Mouse (Mus musculus) stomach, embryonic 16.5 days (tissue): Measurements from ENCODE around the gene Ism1. TPM values are rescaled to one million over a fixed set of nuclear protein-coding genes. Genes with fewer than 3 reads are reported as not detected.

ENCODE experiments used
- ATAC-seq: fragments of 200-750 bp; cut with Nextera tagmentation; 2 replicates; pipeline ENCODE4 v1.8.0; 2017; ENCODE audit warnings: moderate number of reproducible peaks, moderate TSS enrichment; ENCODE audit not compliant: insufficient read depth, low FRiP score
- H3K27ac ChIP-seq: fragments of 300-500 bp; sonication (generic); 2 replicates; pipeline ENCODE4 v1.5.1; 2014; ENCODE audit warnings: low read length
- H3K27me3 ChIP-seq: fragments of 300-500 bp; sonication (generic); 2 replicates; pipeline ENCODE4 v1.6.1; 2014; ENCODE audit warnings: low read length, control low read depth, mixed read lengths; ENCODE audit not compliant: control insufficient read depth, insufficient read depth
- H3K36me3 ChIP-seq: fragments of 300-500 bp; sonication (generic); 2 replicates; pipeline ENCODE4 v1.6.1; 2014; ENCODE audit warnings: low read length; ENCODE audit not compliant: control insufficient read depth, insufficient read depth
- H3K4me1 ChIP-seq: fragments of 300-500 bp; sonication (generic); 2 replicates; pipeline ENCODE4 v1.6.1; 2014; ENCODE audit warnings: low read length, control low read depth, mixed read lengths; ENCODE audit not compliant: control insufficient read depth, insufficient read depth
- H3K4me2 ChIP-seq: fragments of 300-500 bp; sonication (generic); 2 replicates; pipeline ENCODE4 v1.6.1; 2014; ENCODE audit warnings: low read depth, low read length, mixed read lengths
- H3K4me3 ChIP-seq: fragments of 300-500 bp; sonication (generic); replicated peaks from 2 replicates; pipeline ENCODE4 v1.5.1; 2014; ENCODE audit warnings: mild to moderate bottlenecking, low read length
- H3K9ac ChIP-seq: fragments of 300-500 bp; sonication (generic); 2 replicates; pipeline ENCODE4 v1.6.1; 2014; ENCODE audit warnings: low read length
- H3K9me3 ChIP-seq: fragments of 300-500 bp; sonication (generic); replicated peaks from 2 replicates; pipeline ENCODE4 v1.6.1; 2016; ENCODE audit warnings: low read length, control low read depth; ENCODE audit not compliant: control insufficient read depth
- WGBS: fragments of 180-500 bp; shearing (Covaris S2); extraction: QIAGEN DNeasy Blood & Tissue Kit; methylation state at CpG from one replicate; pipeline ENCODE4 v1.1.7; 2014; 5-methylcytosine and 5-hydroxymethylcytosine counted together
- polyA plus RNA-seq: library from polyadenylated mRNA; unstranded; fragments of >200 nt; fragmentation: Nextera tagmentation; extraction: Ambion mirVana; gene quantifications from 2 replicates; pipeline ENCODE4 v1.2.1, GENCODE M21; 2015

Gene Ism1
- polyA plus RNA-seq, result 1.7 and 2.0 TPM in 2 replicates

- WGBS, result under 1% methylated on average over 35 of the region's 39 CpGs
Measured at GRCm38 (mm10) chr2:139677809-139678274, at the start of gene Ism1. Ism1 (plus strand) TSS chr2:139678178.

DNA sequence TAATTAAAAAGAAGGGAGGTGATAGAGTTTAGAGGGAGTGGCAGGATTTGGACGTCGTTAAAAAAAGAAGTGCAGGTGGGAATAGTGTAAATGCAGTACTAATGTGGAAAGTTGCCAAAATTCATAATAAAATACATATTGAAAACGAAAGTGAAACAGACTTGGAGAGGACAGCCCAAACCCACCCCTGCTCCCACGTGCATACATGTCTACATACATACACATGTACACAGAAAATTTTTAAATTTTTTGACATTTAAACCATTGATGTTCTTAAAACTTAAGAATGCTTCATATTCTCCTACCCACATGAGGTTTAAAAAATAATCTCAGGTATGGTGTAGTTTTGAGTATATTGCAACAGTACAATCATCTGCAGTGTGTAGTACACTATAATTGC is 49.2 kb upstream of the Ism1 start:
- ATAC-seq, result no peak

More at GRCm38 (mm10) chr2:139677809-139678274, at the start of gene Ism1:
- Histone ChIP-seq H3K36me3 (no peaks in the 10 kb centered on the region), H3K4me2 (peak within 1 kb of the TSS; percentile 99), H3K9ac (peak within 1 kb of the TSS; percentile 91), H3K4me3 (peak within 1 kb of the TSS; percentile 93), H3K27me3 (peaks cover 6% of the 10 kb centered on the region; the same call in 1 of the 2 replicates), H3K4me1 (peaks cover 7% of the 10 kb centered on the region; the same call in 1 of the 2 replicates), H3K9me3 (no peaks in the 10 kb centered on the region), H3K27ac (peak within 1 kb of the TSS; percentile 79)
- ATAC-seq, result peak; percentile 51

DNA sequence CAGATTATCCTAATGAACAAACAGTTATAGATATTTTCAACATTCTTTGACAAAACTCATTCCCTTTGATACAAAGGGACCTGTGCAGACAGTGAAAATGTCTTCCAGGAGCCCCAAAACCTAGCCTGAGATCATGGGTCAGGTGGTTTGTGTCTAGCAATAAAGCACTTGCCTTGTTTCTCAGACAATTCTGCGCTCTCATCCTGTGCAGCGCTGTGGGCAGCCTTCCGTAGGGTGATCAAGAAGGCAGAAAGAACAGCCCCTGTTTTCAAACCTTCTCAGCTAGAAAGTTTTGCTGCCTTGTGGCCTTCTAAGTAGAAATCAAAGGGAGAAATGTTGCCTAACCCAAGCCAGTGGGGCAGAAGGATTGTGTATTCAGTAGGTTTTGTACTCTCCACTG is 48.3 kb upstream of the Ism1 start:
- H3K36me3 ChIP-seq, result no peaks in the 10 kb centered on the region
- H3K9me3 ChIP-seq, result no peaks in the 10 kb centered on the region
- WGBS, result 93% methylated on average over 3 of the region's 3 CpGs
- H3K4me2 ChIP-seq, result no peak overlapping the region
- H3K9ac ChIP-seq, result no peak overlapping the region
- H3K4me3 ChIP-seq, result no peak overlapping the region
- ATAC-seq, result no peak
- H3K27ac ChIP-seq, result no peak overlapping the region
- H3K27me3 ChIP-seq, result no peaks in the 10 kb centered on the region
- no peaks in the 10 kb centered on the region for H3K4me1 ChIP-seq

More for the DNA sequence above, 49.2 kb upstream of the Ism1 start:
- H3K4me1 ChIP-seq, result no peaks in the 10 kb centered on the region
- no peaks in the 10 kb centered on the region for H3K27me3 ChIP-seq
- no peaks in the 10 kb centered on the region for H3K36me3 ChIP-seq
- no peak overlapping the region for H3K4me2 ChIP-seq
- 74% methylated on average over 4 of the region's 4 CpGs for WGBS
- H3K9ac ChIP-seq, result no peak overlapping the region
- H3K4me3 ChIP-seq, result no peak overlapping the region
- no peak overlapping the region for H3K27ac ChIP-seq
- no peaks in the 10 kb centered on the region for H3K9me3 ChIP-seq

- Histone ChIP-seq H3K4me3 (no peak overlapping the region), H3K27ac (no peak overlapping the region), H3K4me2 (no peak overlapping the region), H3K4me1 (no peaks in the 10 kb centered on the region), H3K36me3 (no peaks in the 10 kb centered on the region), H3K27me3 (no peaks in the 10 kb centered on the region), H3K9ac (no peak overlapping the region), H3K9me3 (no peaks in the 10 kb centered on the region)
- WGBS, result 61% methylated on average over 4 of the region's 4 CpGs
- ATAC-seq, result no peak
Measured at GRCm38 (mm10) chr2:139634506-139634905, 43.5 kb upstream of the Ism1 start.

- Histone ChIP-seq H3K9ac (no peak overlapping the region), H3K4me2 (no peak overlapping the region), H3K36me3 (no peaks in the 10 kb centered on the region), H3K4me1 (0 out of 2 replicates have a peak, but pooled peaks cover 2% of the 10 kb centered on the region), H3K9me3 (no peaks in the 10 kb centered on the region), H3K27me3 (no peaks in the 10 kb centered on the region), H3K4me3 (no peak overlapping the region), H3K27ac (no peak overlapping the region)
- 23% methylated on average over 2 of the region's 2 CpGs for WGBS
- no peak for ATAC-seq
Measured at GRCm38 (mm10) chr2:139637861-139638260, 40.1 kb upstream of the Ism1 start.

DNA sequence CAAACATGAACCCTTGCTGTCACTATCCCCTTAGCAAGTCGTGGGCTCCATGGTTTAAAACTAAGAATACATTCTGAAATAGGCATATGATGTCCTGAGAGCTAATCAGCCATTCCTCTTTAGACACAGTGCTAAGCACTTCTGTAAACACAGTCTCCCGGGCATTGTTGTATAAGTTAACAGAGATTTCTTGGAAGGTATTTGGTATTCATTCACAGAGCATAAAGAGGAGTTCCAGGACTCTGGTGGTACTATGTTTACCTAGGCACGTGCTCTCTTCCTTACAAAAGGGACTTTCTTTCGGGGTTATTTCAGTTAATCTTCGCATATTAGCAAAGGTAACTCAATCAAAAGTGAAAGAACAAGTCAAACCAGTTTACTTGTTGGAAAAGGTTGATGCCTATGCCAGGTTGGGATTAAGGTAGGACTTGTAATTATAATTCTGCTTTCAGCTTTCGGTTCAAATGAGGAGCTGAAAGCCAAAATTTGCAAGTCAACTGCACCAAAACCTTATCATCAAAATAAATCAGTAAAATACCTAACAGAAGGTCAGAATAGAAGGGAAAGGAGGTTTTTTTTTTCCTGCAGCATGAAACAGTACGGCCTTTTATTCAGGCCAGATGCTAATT is 36.1 kb upstream of the Ism1 start:
- 0 out of 2 replicates have a peak, but pooled peaks cover 2% of the 10 kb centered on the region for H3K4me1 ChIP-seq
- H3K9me3 ChIP-seq, result no peaks in the 10 kb centered on the region
- 35% methylated on average over 7 of the region's 7 CpGs for WGBS
- H3K27ac ChIP-seq, result no peak overlapping the region
- H3K27me3 ChIP-seq, result no peaks in the 10 kb centered on the region
- no peak overlapping the region for H3K9ac ChIP-seq
- no peak overlapping the region for H3K4me3 ChIP-seq
- H3K36me3 ChIP-seq, result no peaks in the 10 kb centered on the region
- H3K4me2 ChIP-seq, result no peak overlapping the region
- peak; percentile 62 for ATAC-seq

DNA sequence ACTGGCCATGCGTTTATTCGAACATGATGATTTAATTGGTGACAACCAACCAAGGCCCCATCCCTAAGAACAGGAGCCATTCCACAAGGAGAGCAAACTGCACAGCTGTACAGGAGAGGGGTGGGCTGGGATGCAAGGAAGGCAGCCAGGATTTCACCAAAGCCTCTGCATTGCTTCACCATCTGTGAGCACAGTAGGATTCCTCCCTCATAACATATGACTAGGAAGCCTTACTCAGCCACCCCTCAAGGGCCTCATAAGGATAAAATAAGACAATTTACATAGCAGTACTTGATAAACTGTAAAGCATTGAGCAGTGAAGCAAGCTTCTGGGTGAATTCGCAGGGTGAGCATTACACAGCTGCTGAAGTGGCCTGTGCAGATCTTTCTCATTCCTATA is 28.5 kb upstream of the Ism1 start:
- H3K9me3 ChIP-seq, result no peaks in the 10 kb centered on the region
- no peaks in the 10 kb centered on the region for H3K4me1 ChIP-seq
- H3K4me2 ChIP-seq, result no peak overlapping the region
- no peaks in the 10 kb centered on the region for H3K27me3 ChIP-seq
- no peak overlapping the region for H3K9ac ChIP-seq
- 73% methylated on average over 3 of the region's 3 CpGs for WGBS
- no peaks in the 10 kb centered on the region for H3K36me3 ChIP-seq
- ATAC-seq, result no peak
- H3K4me3 ChIP-seq, result no peak overlapping the region
- H3K27ac ChIP-seq, result no peak overlapping the region

GRCm38 (mm10) chr2:139656750-139657149 is 21.2 kb upstream of the Ism1 start:
- Histone ChIP-seq H3K27me3 (no peaks in the 10 kb centered on the region), H3K4me2 (no peak overlapping the region; the same call in 1 of the 2 replicates), H3K4me1 (no peaks in the 10 kb centered on the region; the same call in 1 of the 2 replicates), H3K9ac (no peak overlapping the region), H3K27ac (no peak overlapping the region), H3K4me3 (no peak overlapping the region), H3K36me3 (no peaks in the 10 kb centered on the region), H3K9me3 (no peaks in the 10 kb centered on the region)
- ATAC-seq, result no peak; the same call in 1 of the 2 replicates
- 28% methylated on average over 4 of the region's 4 CpGs for WGBS

- Histone ChIP-seq H3K36me3 (no peaks in the 10 kb centered on the region), H3K27ac (no peak overlapping the region), H3K9ac (no peak overlapping the region), H3K4me3 (no peak overlapping the region), H3K9me3 (no peaks in the 10 kb centered on the region), H3K4me2 (no peak overlapping the region), H3K4me1 (peaks cover 5% of the 10 kb centered on the region; the same call in 1 of the 2 replicates), H3K27me3 (peaks cover 6% of the 10 kb centered on the region; the same call in 1 of the 2 replicates)
- no peak for ATAC-seq
- WGBS, result 82% methylated on average over 3 of the region's 3 CpGs
Measured at GRCm38 (mm10) chr2:139671838-139672237, 6.1 kb upstream of the Ism1 start.
